Mouse (Mus musculus): ENCODE results near the gene Gm45213. TPM values are rescaled to one million over a fixed set of nuclear protein-coding genes. Genes with fewer than 3 reads are reported as not detected.
"Not testable (repeated sequence)": the region's sequence is repeated elsewhere in the genome, so short reads cannot be mapped to it uniquely, and the experiment has no call there.

Gm45213 gene
- total RNA-seq, 2 experiments from 2014 or later = not detected

GRCm38 (mm10) chr7:66047975-66048374 is 4.6 kb downstream of the Gm45213 start:
- no peak for ATAC-seq (replicated peaks; ENCODE audit: low FRiP score, poor library complexity, severe bottlenecking)

GRCm38 (mm10) chr7:66048446-66049230 is 5.2 kb downstream of the Gm45213 start:
- ATAC-seq (replicated peaks; ENCODE audit: low FRiP score, poor library complexity, severe bottlenecking) = no peak

GRCm38 (mm10) chr7:66053946-66054483 is 10.6 kb downstream of the Gm45213 start:
- ATAC-seq (replicated peaks; ENCODE audit: low FRiP score, poor library complexity, severe bottlenecking) = no peak

GRCm38 (mm10) chr7:66055356-66055755 is 12.0 kb downstream of the Gm45213 start:
- not testable (repeated sequence) for ATAC-seq (replicated peaks; ENCODE audit: low FRiP score, poor library complexity, severe bottlenecking)

GRCm38 (mm10) chr7:66058703-66059102 is 15.3 kb downstream of the Gm45213 start, which contains the start of gene Snrpa1:
TSS of gene Snrpa1 (plus strand) at chr7:66059003.
- no peak for ATAC-seq (replicated peaks; ENCODE audit: low FRiP score, poor library complexity, severe bottlenecking)

- peak; percentile 90 for ATAC-seq (replicated peaks; ENCODE audit: low FRiP score, poor library complexity, severe bottlenecking)
Observed at GRCm38 (mm10) chr7:66060066-66060956, 16.9 kb downstream of the Gm45213 start.

- ATAC-seq (replicated peaks; ENCODE audit: low FRiP score, poor library complexity, severe bottlenecking) = 0 out of 2 replicates have a peak, but pooled peaks have one; percentile 23
Observed at GRCm38 (mm10) chr7:66061057-66061456, 17.7 kb downstream of the Gm45213 start.

GRCm38 (mm10) chr7:66076411-66076810 is 33.0 kb downstream of the Gm45213 start:
- ATAC-seq (replicated peaks; ENCODE audit: low FRiP score, poor library complexity, severe bottlenecking) = no peak

GRCm38 (mm10) chr7:66079364-66080230 is 36.2 kb downstream of the Gm45213 start, which contains the start of gene Selenos:
TSS of gene Selenos (plus strand) at chr7:66079649.
- peak; percentile 99 for ATAC-seq (replicated peaks; ENCODE audit: low FRiP score, poor library complexity, severe bottlenecking)

- no peak for ATAC-seq (replicated peaks; ENCODE audit: low FRiP score, poor library complexity, severe bottlenecking)
Observed at GRCm38 (mm10) chr7:66080231-66080613, 36.8 kb downstream of the Gm45213 start.

- no peak for ATAC-seq (replicated peaks; ENCODE audit: low FRiP score, poor library complexity, severe bottlenecking)
Observed at GRCm38 (mm10) chr7:66083757-66084156, 40.4 kb downstream of the Gm45213 start.

GRCm38 (mm10) chr7:66084546-66084945 is 41.1 kb downstream of the Gm45213 start:
- no peak for ATAC-seq (replicated peaks; ENCODE audit: low FRiP score, poor library complexity, severe bottlenecking)

GRCm38 (mm10) chr7:66087652-66088051 is 44.2 kb downstream of the Gm45213 start:
- no peak for ATAC-seq (replicated peaks; ENCODE audit: low FRiP score, poor library complexity, severe bottlenecking)

- no peak for ATAC-seq (replicated peaks; ENCODE audit: low FRiP score, poor library complexity, severe bottlenecking)
Observed at GRCm38 (mm10) chr7:66088077-66088476, 44.7 kb downstream of the Gm45213 start.

- no peak for ATAC-seq (replicated peaks; ENCODE audit: low FRiP score, poor library complexity, severe bottlenecking)
Observed at GRCm38 (mm10) chr7:66090676-66091190, 47.3 kb downstream of the Gm45213 start.

GRCm38 (mm10) chr7:66091553-66091952 is 48.2 kb downstream of the Gm45213 start:
- ATAC-seq (replicated peaks; ENCODE audit: low FRiP score, poor library complexity, severe bottlenecking) = no peak

GRCm38 (mm10) chr7:66092656-66093055 is 49.3 kb downstream of the Gm45213 start:
- ATAC-seq (replicated peaks; ENCODE audit: low FRiP score, poor library complexity, severe bottlenecking) = no peak

GRCm38 (mm10) chr7:66094141-66094540 is 50.7 kb downstream of the Gm45213 start:
- ATAC-seq (replicated peaks; ENCODE audit: low FRiP score, poor library complexity, severe bottlenecking) = no peak

GRCm38 (mm10) chr7:66098803-66099202 is 55.4 kb downstream of the Gm45213 start:
- no peak for ATAC-seq (replicated peaks; ENCODE audit: low FRiP score, poor library complexity, severe bottlenecking)

Measured in erythroid progenitor cell, adult 5-6 weeks (primary cell).